Mouse (Mus musculus) urinary bladder, postnatal 14 days (tissue): ENCODE data around the gene Itih5.

Experiments
- DNase-seq: peaks from one replicate; pipeline ENCODE4 v3.0.0; 2021; ENCODE audit warnings: low spot score

The Itih5 gene

GRCm38 (mm10) chr2:10262722-10263121 is 109.4 kb downstream of the Itih5 start:
- DNase-seq: no peak

GRCm38 (mm10) chr2:10263909-10264489 is 110.6 kb downstream of the Itih5 start:
- DNase-seq: no peak

GRCm38 (mm10) chr2:10265881-10266280 is 112.5 kb downstream of the Itih5 start:
- DNase-seq: no peak

GRCm38 (mm10) chr2:10272604-10273115 is 119.3 kb downstream of the Itih5 start:
- no peak for DNase-seq

GRCm38 (mm10) chr2:10273541-10274050 is 120.2 kb downstream of the Itih5 start:
- DNase-seq: no peak

GRCm38 (mm10) chr2:10276194-10276593 is 122.8 kb downstream of the Itih5 start:
- DNase-seq: peak; percentile 41

GRCm38 (mm10) chr2:10283686-10284085 is 130.3 kb downstream of the Itih5 start:
- DNase-seq: no peak

- DNase-seq: peak; percentile 64
These were observed 131.4 kb downstream of the Itih5 start for GRCm38 (mm10) chr2:10284636-10285270.

GRCm38 (mm10) chr2:10285975-10286374 is 132.6 kb downstream of the Itih5 start:
- DNase-seq: no peak

- peak; percentile 76 for DNase-seq
These were observed 134.9 kb downstream of the Itih5 start for GRCm38 (mm10) chr2:10288142-10288831.

GRCm38 (mm10) chr2:10288881-10289280 is 135.5 kb downstream of the Itih5 start:
- DNase-seq: no peak

- no peak for DNase-seq
These were observed 136.7 kb downstream of the Itih5 start for GRCm38 (mm10) chr2:10290115-10290514.

GRCm38 (mm10) chr2:10293556-10294206 is 140.3 kb downstream of the Itih5 start:
- DNase-seq: no peak

- DNase-seq: no peak
These were observed 142.5 kb downstream of the Itih5 start for GRCm38 (mm10) chr2:10295908-10296307.

- DNase-seq: no peak
These were observed 146.9 kb downstream of the Itih5 start for GRCm38 (mm10) chr2:10300244-10300643.

- DNase-seq: peak; percentile 37
These were observed 147.4 kb downstream of the Itih5 start for GRCm38 (mm10) chr2:10300771-10301170.

- DNase-seq: no peak
These were observed 148.0 kb downstream of the Itih5 start for GRCm38 (mm10) chr2:10301391-10301790.

- DNase-seq: no peak
These were observed 148.6 kb downstream of the Itih5 start for GRCm38 (mm10) chr2:10301997-10302396.

- DNase-seq: no peak
These were observed 151.5 kb downstream of the Itih5 start for GRCm38 (mm10) chr2:10304911-10305310.
